Mouse (Mus musculus) kidney, adult 10 weeks (tissue): Measurements from ENCODE around the gene Actr6. TPM values are rescaled to one million over a fixed set of nuclear protein-coding genes. Genes with fewer than 3 reads are reported as not detected.

ENCODE experiments used
- polyA plus RNA-seq: library from polyadenylated mRNA; stranded (reverse); fragments of 350-450 nt; fragmentation: Illumina TruSeq; extraction: RNeasy Lipid Tissue Mini Kit (QIAGEN cat#74804); gene quantifications from one replicate; pipeline ENCODE4 v1.2.3, GENCODE M21; 2014; ENCODE audit warnings: low read depth, low replicate concordance

Actr6 gene
- 36.8 TPM for polyA plus RNA-seq

DNA sequence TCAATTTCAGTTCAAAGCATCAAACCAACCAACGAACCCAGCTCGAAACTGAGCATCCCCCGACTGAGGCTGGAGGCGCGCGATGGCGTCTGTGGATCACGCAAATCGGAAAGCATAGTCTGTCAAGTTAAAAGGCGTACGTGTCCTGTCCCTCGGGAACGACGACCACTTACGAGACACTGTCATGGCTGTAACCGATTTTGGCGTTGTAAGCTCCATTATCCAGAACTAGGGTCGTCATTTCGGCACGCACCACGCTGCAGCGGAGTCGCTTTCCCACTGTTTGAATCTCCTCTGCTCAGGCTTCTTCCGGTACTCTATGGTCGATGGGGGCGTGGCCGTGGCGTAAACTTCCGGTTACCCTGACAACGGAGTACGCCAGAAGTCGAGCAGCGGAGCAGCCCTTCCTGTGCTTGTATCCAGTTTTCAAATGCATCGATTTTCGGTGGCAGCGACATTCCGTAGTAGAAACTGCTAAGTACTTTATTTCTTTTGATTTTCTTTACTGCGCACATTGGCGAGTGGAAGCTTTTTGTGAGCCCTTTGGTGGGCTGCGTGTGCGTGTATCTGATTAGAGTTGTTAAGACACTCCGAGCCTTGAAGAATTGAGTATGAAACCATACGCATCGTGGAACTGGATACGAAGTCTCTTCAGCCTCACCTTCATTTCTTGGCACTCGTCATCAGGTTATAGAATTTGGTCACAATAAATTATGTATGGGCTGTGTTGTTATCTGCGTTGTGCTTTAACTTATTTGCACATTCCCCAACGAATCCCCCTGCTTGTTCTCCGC lies at the start of gene Actr6:
Actr6 (minus strand) TSS at position 295 of the 794 bp plus-strand sequence.

DNA sequence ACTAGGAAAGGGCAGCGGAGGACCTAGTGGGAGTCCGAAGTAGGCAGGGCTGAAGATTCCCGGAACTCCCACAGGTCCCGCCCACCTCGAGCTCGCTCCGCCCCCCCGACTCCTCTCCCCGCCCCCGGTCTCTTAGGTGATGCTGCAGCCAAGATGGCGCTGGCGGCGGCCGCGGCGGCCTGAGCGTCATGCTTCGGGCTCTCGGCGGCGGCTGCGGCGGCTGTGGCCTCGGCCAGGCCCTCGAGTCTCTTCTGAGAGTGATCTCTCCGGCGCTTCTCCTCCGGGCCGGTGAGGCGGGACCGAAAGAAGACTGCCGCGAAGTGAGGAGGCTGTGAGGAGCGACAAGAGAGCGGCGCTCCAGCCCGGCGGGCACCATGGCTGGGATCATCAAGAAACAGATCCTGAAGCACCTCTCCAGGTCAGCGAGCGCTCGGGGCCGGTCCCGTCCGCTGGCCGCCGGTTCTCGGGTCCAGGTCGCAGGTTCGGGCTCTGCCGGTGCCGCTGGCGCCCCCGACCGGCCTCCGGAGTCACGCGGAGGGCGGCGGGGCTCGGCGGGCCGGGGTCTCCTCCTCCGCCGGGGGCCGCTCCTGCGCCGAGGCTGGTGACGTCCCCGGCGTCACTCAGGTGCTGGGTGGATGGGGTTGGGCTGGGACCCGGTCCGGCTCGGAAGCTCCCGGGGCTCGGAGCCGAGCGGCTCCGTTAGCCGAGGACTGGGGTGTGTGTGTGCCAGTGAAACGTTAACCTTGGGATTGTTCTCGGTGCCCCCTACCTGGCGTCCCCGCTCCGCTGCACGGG lies 13.0 kb upstream of the Actr6 start, which contains the start of gene Uhrf1bp1l:
Uhrf1bp1l (plus strand) TSS at position 121 of the 795 bp plus-strand sequence.

DNA sequence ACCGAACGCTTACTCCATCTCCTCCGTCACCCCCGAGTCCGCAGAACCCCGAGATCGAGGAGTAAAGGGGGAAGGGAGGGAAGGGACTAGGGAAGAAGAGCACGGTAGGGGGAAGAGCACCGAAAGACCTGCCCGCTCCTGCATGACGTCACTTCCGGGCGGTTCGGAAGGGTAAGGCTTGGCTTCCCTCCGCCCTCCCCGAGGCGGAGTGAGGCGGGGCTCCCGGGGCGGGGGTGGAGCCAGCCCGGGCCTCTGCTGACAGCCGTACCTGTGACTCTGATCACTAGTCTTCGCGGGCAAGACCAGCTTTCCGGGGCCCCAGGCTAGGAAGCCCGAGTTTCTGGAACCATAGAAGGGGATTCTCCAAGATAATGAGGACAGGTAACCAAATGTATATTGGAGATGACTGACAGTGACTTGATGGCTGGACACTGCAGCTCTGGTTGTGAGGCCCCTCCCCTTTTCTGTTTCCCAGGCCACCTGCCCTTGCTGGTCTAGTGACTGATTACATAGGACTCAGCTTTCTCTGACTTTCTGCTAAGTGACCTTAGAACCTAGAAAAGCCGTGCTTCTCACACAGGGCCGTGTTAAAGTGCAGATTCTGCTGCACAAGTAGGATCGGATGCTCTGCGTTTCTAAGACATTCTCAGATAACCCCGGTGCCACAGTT lies 45.8 kb downstream of the Actr6 start, which contains the start of gene Scyl2:
Scyl2 (minus strand) TSS at position 147 of the 670 bp plus-strand sequence.

Other genes with a start within 250 kb of the Actr6 start
- 56.7 TPM for gene Nr1h4, start 198.7 kb downstream of the Actr6 start, polyA plus RNA-seq
- gene Slc17a8, start 111.0 kb downstream of the Actr6 start, polyA plus RNA-seq, result 0.08 TPM
- gene Scyl2, start 46.0 kb downstream of the Actr6 start, polyA plus RNA-seq, result 93.3 TPM
- gene Uhrf1bp1l, start 12.7 kb upstream of the Actr6 start, polyA plus RNA-seq, result 78.1 TPM
- gene Anks1b, start 141.2 kb upstream of the Actr6 start, polyA plus RNA-seq, result 2.3 TPM